Mouse (Mus musculus) forebrain, embryonic 13.5 days (tissue): ENCODE measurements at regions not wholly inside any gene's neighbourhood (a gene's known extent, or its start where the extent isn't known, plus 50 kb on each side); places are given as distances from the start of the nearest gene placed in this dataset.

Source experiments
- ATAC-seq: fragments of 200-750 bp; cut with Nextera tagmentation; 2 replicates; pipeline ENCODE4 v1.8.0; 2017
- H3K27ac ChIP-seq: fragments of 300-500 bp; sonication (generic); 2 replicates; pipeline ENCODE4 v1.5.1; 2015; ENCODE audit warnings: inconsistent platforms, mild to moderate bottlenecking, moderate library complexity
- H3K27me3 ChIP-seq: fragments of 300-500 bp; sonication (generic); 2 replicates; pipeline ENCODE4 v1.6.1; 2015; ENCODE audit warnings: mild to moderate bottlenecking, inconsistent platforms
- H3K36me3 ChIP-seq: fragments of 300-500 bp; sonication (generic); 2 replicates; pipeline ENCODE4 v1.6.1; 2015; ENCODE audit warnings: mild to moderate bottlenecking, inconsistent platforms; ENCODE audit not compliant: poor library complexity, severe bottlenecking
- H3K4me1 ChIP-seq: fragments of 300-500 bp; sonication (generic); 2 replicates; pipeline ENCODE4 v1.6.1; 2015; ENCODE audit warnings: inconsistent platforms
- H3K4me2 ChIP-seq: fragments of 300-500 bp; sonication (generic); 2 replicates; pipeline ENCODE4 v1.6.1; 2015; ENCODE audit warnings: inconsistent platforms, mild to moderate bottlenecking, moderate library complexity
- H3K4me3 ChIP-seq: fragments of 300-500 bp; sonication (generic); 2 replicates; pipeline ENCODE4 v1.5.1; 2015; ENCODE audit warnings: mild to moderate bottlenecking, inconsistent platforms
- H3K9ac ChIP-seq: fragments of 300-500 bp; sonication (generic); 2 replicates; pipeline ENCODE4 v1.6.1; 2015; ENCODE audit warnings: mild to moderate bottlenecking, inconsistent platforms
- H3K9me3 ChIP-seq: fragments of 300-500 bp; sonication (generic); replicated peaks from 2 replicates; pipeline ENCODE4 v1.6.1; 2016; ENCODE audit warnings: inconsistent platforms
- WGBS: fragments of 180-500 bp; shearing (Covaris S2); methylation state at CpG from one replicate; pipeline ENCODE4 v1.1.7; 2015; 5-methylcytosine and 5-hydroxymethylcytosine counted together

- Histone ChIP-seq H3K4me2 (no peak overlapping the region), H3K4me1 (no peaks in the 10 kb centered on the region), H3K9ac (no peak overlapping the region), H3K9me3 (no peaks in the 10 kb centered on the region), H3K27me3 (no peaks in the 10 kb centered on the region), H3K4me3 (no peak overlapping the region), H3K27ac (no peak overlapping the region), H3K36me3 (no peaks in the 10 kb centered on the region)
- 85% methylated on average over 5 of the region's 5 CpGs for WGBS
- no peak for ATAC-seq
Observed at GRCm38 (mm10) chr2:131403543-131404217, 51.0 kb upstream of the Rnf24 start.
